Mouse (Mus musculus): ENCODE data around the gene Prkar1b. TPM values are rescaled to one million over a fixed set of nuclear protein-coding genes. Genes with fewer than 3 reads are reported as not detected.
A peak's percentile ranks its signal among the peaks of the same experiment; 100 is the strongest.

The Prkar1b gene
- polyA plus RNA-seq, 1 experiment from 2014 or later = 23.4 TPM

DNA sequence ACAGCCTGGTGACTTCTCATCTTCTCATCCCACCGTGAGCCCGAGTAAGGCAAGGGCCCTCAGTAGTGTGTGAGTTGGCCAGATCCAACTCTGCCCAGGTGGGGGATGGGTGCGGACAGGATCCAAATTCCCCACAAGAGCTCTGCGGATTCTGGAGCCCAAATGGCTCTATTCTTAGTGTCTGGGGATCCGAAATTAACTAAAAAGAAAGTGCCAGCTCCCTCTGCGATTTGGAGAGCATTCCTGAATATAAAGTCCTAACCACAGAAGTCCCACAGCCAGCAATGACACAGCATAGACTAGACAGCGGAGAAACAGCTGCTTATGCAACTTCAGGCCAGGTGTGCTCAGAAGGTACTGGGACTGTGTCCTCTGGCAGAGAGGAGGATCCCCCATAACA is 100.4 kb downstream of the Prkar1b start:
- no peaks in the 10 kb centered on the region for H3K4me1 ChIP-seq
- H3K4me3 ChIP-seq (replicated peaks) = no peak overlapping the region
- no peak overlapping the region for H3K9ac ChIP-seq

GRCm38 (mm10) chr5:139047171-139047570 is 102.6 kb downstream of the Prkar1b start:
- H3K4me3 ChIP-seq (replicated peaks) = no peak overlapping the region
- H3K4me2 ChIP-seq = no peak overlapping the region
- ATAC-seq (ENCODE audit: insufficient read depth, low FRiP score, low read depth) = no peak
- WGBS = 66% methylated on average over 2 of the region's 2 CpGs
- H3K4me1 ChIP-seq = no peaks in the 10 kb centered on the region
- no peak overlapping the region for H3K9ac ChIP-seq
- no peaks in the 10 kb centered on the region for H3K27me3 ChIP-seq (replicated peaks)
- H3K36me3 ChIP-seq = no peaks in the 10 kb centered on the region
- no peak overlapping the region for H3K27ac ChIP-seq
- H3K9me3 ChIP-seq = no peaks in the 10 kb centered on the region

More for the DNA sequence above, 100.4 kb downstream of the Prkar1b start:
- no peaks in the 10 kb centered on the region for H3K36me3 ChIP-seq
- ATAC-seq (ENCODE audit: insufficient read depth, low FRiP score, low read depth) = no peak
- H3K9me3 ChIP-seq = no peaks in the 10 kb centered on the region
- no peaks in the 10 kb centered on the region for H3K27me3 ChIP-seq (replicated peaks)
- 80% methylated on average over 7 of the region's 7 CpGs for WGBS
- no peak overlapping the region for H3K27ac ChIP-seq
- H3K4me2 ChIP-seq = no peak overlapping the region

DNA sequence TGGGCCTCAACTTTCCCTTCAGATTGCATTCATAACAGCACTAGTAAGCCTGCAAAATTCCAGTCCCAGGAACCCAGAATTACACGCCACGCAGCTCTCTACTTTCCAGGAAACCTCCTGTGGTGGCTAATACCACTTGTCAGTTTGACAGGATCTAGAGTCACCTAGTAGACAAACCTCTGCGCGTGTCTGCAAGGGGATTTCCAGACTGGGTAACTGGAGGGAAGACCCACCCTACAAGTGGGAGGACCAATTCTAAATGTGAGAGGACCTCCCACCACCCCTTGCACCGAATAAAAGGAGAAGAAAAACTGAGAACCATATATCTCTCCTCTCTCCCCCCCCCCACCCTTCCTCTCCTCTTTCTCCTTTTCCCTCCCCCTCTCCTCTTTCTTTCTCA is 103.2 kb downstream of the Prkar1b start:
- no peak for ATAC-seq (ENCODE audit: insufficient read depth, low FRiP score, low read depth)
- no peaks in the 10 kb centered on the region for H3K4me1 ChIP-seq
- H3K4me3 ChIP-seq (replicated peaks) = no peak overlapping the region
- no peaks in the 10 kb centered on the region for H3K27me3 ChIP-seq (replicated peaks)
- H3K9ac ChIP-seq = no peak overlapping the region
- 62% methylated on average over 5 of the region's 5 CpGs for WGBS
- H3K36me3 ChIP-seq = no peaks in the 10 kb centered on the region
- H3K4me2 ChIP-seq = no peak overlapping the region
- no peaks in the 10 kb centered on the region for H3K9me3 ChIP-seq
- no peak overlapping the region for H3K27ac ChIP-seq

GRCm38 (mm10) chr5:139043546-139043945 is 106.3 kb downstream of the Prkar1b start:
- Histone ChIP-seq H3K9ac (no peak overlapping the region), H3K4me1 (no peaks in the 10 kb centered on the region), H3K9me3 (no peaks in the 10 kb centered on the region), H3K4me3 (replicated peaks) (no peak overlapping the region), H3K4me2 (no peak overlapping the region), H3K27me3 (replicated peaks) (no peaks in the 10 kb centered on the region), H3K36me3 (no peaks in the 10 kb centered on the region), H3K27ac (no peak overlapping the region)
- no peak for ATAC-seq (ENCODE audit: insufficient read depth, low FRiP score, low read depth)
- 63% methylated on average over 4 of the region's 4 CpGs for WGBS

DNA sequence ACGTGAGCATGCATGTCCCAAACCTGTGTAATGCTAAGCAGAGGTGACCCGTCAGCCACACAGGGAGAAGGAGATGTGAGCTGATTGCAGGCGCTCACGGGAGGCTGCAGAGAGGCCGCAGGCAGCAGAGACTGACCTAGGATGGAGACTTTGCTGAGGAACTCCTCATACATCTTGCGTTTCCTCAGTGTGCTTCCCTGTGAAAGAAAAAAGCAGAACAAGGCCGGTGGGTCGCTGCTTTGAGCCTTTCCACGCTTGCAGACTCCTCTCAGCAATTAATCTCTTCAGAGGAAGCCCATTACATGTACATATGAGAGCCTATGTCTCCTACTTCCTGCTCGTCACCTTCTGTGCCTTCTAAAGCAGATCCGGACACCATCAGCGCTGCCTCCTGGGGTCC is 107.5 kb downstream of the Prkar1b start:
- no peak overlapping the region for H3K4me2 ChIP-seq
- no peaks in the 10 kb centered on the region for H3K36me3 ChIP-seq
- H3K27me3 ChIP-seq (replicated peaks) = no peaks in the 10 kb centered on the region
- ATAC-seq (ENCODE audit: insufficient read depth, low FRiP score, low read depth) = no peak
- 64% methylated on average over 12 of the region's 12 CpGs for WGBS
- no peak overlapping the region for H3K4me3 ChIP-seq (replicated peaks)
- no peaks in the 10 kb centered on the region for H3K9me3 ChIP-seq
- H3K9ac ChIP-seq = no peak overlapping the region
- no peaks in the 10 kb centered on the region for H3K4me1 ChIP-seq
- H3K27ac ChIP-seq = no peak overlapping the region

GRCm38 (mm10) chr5:139035171-139035570 is 114.6 kb downstream of the Prkar1b start:
- Histone ChIP-seq H3K27ac (no peak overlapping the region), H3K4me3 (replicated peaks) (no peak overlapping the region), H3K4me2 (no peak overlapping the region), H3K36me3 (no peaks in the 10 kb centered on the region), H3K4me1 (peaks cover 10% of the 10 kb centered on the region), H3K9ac (no peak overlapping the region), H3K9me3 (no peaks in the 10 kb centered on the region), H3K27me3 (replicated peaks) (no peaks in the 10 kb centered on the region)
- WGBS = 53% methylated on average over 2 of the region's 2 CpGs
- no peak for ATAC-seq (ENCODE audit: insufficient read depth, low FRiP score, low read depth)

DNA sequence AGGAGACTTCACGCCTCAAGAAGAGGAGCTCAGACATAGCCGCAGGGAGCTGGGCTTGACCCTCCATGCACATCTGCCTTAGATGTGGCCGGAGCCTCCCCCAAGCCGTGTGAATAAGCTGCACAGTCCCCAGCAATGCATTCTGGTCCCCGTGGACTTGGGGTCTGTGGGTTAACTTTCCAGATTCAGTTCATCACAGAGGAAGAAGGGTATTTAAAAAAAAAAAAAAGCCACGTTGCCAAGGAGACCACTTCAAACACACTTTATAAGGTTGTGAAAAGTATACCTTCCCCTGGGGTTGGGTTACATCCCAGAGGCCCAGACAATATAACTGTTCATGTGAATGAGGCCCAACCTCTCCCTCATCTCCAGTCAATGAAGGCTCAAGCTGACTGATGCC is 115.1 kb downstream of the Prkar1b start:
- 41% methylated on average over 6 of the region's 6 CpGs for WGBS
- Histone ChIP-seq H3K4me2 (no peak overlapping the region), H3K9ac (no peak overlapping the region), H3K4me3 (replicated peaks) (no peak overlapping the region), H3K4me1 (peaks cover 10% of the 10 kb centered on the region), H3K9me3 (no peaks in the 10 kb centered on the region), H3K27me3 (replicated peaks) (no peaks in the 10 kb centered on the region), H3K27ac (no peak overlapping the region), H3K36me3 (no peaks in the 10 kb centered on the region)
- ATAC-seq (ENCODE audit: insufficient read depth, low FRiP score, low read depth) = no peak

GRCm38 (mm10) chr5:139033406-139034317 is 116.1 kb downstream of the Prkar1b start:
- WGBS = 42% methylated on average over 14 of the region's 14 CpGs
- Histone ChIP-seq H3K36me3 (no peaks in the 10 kb centered on the region), H3K27ac (peak overlapping the region; percentile 28; the same call in 1 of the 2 replicates), H3K4me3 (replicated peaks) (no peak overlapping the region), H3K9ac (no peak overlapping the region), H3K9me3 (no peaks in the 10 kb centered on the region), H3K27me3 (replicated peaks) (no peaks in the 10 kb centered on the region), H3K4me2 (no peak overlapping the region), H3K4me1 (peaks cover 10% of the 10 kb centered on the region)
- peak; percentile 44 for ATAC-seq (ENCODE audit: insufficient read depth, low FRiP score, low read depth)

DNA sequence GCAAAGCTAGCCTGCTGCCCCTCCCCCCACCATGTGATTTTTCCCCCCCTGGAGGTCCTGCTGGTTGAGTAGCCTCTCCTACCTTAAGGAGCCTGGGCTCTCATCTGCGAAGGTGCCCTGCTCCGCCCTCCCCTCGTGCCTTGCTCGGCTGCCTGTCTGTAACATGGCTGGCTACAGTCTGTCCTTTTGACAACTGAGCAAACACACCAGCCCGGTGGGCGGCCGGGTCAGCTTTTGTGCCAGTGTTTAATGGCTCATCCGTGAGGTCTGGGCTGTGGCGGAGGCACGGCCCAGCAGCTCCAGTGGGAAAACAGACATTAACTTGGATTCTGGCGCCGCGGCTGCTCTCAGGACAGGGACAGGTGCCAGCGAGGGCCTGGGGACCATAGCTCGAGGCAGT is 122.2 kb downstream of the Prkar1b start:
- peak; percentile 52; the same call in 1 of the 2 replicates for ATAC-seq (ENCODE audit: insufficient read depth, low FRiP score, low read depth)
- Histone ChIP-seq H3K36me3 (no peaks in the 10 kb centered on the region), H3K27ac (no peak overlapping the region), H3K4me3 (replicated peaks) (no peak overlapping the region), H3K4me2 (no peak overlapping the region), H3K27me3 (replicated peaks) (no peaks in the 10 kb centered on the region), H3K9ac (no peak overlapping the region), H3K4me1 (0 out of 2 replicates have a peak, but pooled peaks cover 6% of the 10 kb centered on the region), H3K9me3 (no peaks in the 10 kb centered on the region)
- WGBS = 39% methylated on average over 15 of the region's 15 CpGs

DNA sequence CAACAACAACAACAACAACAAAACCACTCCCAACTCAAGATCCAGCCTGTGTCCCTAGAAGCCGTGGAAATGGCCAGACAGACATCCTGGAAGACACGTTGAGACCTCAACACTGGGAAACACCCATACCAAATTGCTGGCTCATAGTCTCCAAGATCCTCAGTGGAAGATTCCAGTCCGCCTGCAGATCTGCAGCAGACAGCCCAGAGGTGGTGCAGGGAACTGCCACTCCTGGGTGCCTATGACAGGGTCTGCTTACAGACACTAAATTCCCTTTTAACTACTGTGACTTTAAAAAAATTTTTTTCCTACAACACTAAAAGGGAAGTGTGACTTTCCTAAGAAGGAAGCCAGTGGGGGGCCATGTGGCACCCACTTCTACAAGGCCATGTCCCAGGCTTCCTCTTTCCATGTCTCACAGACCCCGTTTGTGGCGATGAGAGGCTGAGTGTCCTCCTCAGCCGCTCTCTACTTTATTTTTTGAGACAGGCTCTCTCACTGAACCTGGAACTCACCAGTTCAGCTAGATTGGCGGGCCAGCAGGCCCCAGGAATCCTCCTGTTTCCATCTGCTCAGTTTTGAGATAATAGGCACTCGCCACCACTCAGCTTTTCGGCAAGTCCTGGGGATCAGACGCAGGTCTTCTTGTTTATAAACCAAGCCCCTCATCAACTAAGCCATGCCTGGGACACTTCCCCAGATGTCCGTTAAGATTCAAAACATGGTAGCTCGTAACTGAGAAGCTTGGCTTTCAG is 125.3 kb downstream of the Prkar1b start:
- Histone ChIP-seq H3K4me3 (replicated peaks) (no peak overlapping the region), H3K9me3 (no peaks in the 10 kb centered on the region), H3K36me3 (no peaks in the 10 kb centered on the region), H3K9ac (no peak overlapping the region), H3K4me2 (no peak overlapping the region), H3K27me3 (replicated peaks) (no peaks in the 10 kb centered on the region), H3K27ac (no peak overlapping the region), H3K4me1 (0 out of 2 replicates have a peak, but pooled peaks cover 6% of the 10 kb centered on the region)
- WGBS = 60% methylated on average over 12 of the region's 12 CpGs
- ATAC-seq (ENCODE audit: insufficient read depth, low FRiP score, low read depth) = no peak

- H3K4me3 ChIP-seq (replicated peaks) = no peak overlapping the region
- H3K9ac ChIP-seq = no peak overlapping the region
- ATAC-seq (ENCODE audit: insufficient read depth, low FRiP score, low read depth) = no peak
- 49% methylated on average over 6 of the region's 6 CpGs for WGBS
- no peaks in the 10 kb centered on the region for H3K9me3 ChIP-seq
- H3K27ac ChIP-seq = no peak overlapping the region
- no peaks in the 10 kb centered on the region for H3K27me3 ChIP-seq (replicated peaks)
- no peaks in the 10 kb centered on the region for H3K4me1 ChIP-seq
- H3K4me2 ChIP-seq = no peak overlapping the region
- H3K36me3 ChIP-seq = no peaks in the 10 kb centered on the region
Measured at GRCm38 (mm10) chr5:139020595-139020994, 129.2 kb downstream of the Prkar1b start.
